Mouse (Mus musculus): ENCODE results near the gene Rab3b. TPM values are rescaled to one million over a fixed set of nuclear protein-coding genes. Genes with fewer than 3 reads are reported as not detected.
A peak's percentile ranks its signal among the peaks of the same experiment; 100 is the strongest.

The Rab3b gene
- polyA plus RNA-seq, 1 experiment from 2014 or later = 7.2 TPM

DNA sequence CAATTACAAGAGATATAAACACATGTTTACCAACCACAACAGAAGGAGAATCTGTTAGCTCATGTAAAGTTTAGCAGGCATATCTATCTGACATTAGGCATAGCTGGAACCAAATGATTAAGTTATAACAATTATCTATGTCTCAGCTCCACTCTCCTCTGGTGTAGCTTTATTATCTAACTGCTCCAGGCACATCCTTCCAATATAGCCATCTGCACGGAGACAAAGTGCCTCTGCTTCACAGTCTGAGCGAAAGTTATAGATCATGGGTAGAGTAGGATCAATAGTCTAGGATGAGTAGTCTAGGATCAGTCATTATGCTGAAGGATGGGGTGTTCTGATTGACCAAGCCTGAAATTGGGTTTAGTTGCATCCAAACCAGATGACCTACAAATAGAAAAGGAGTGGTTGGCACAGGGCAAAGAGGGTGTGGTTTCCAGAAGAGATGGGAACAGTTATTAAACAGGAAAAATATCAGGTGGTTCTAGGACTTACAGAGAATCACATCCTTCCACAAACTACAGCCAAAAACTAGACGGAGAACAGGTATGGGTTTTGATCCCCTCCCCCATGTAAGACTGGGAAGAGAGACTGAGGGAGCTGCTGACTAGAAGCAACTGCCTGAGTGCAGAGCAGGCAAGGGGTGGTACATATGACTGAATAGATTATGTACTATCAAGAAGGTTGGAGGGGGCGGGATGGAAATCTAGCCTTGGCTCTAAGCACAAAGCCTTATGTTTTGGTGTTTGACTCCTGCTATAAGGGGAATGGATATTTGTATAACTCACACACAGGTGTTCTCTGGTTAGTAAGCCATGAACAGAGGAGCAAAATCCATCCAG is 82.0 kb downstream of the Rab3b start:
- Histone ChIP-seq H3K4me3 (no peak overlapping the region), H3K9ac (no peak overlapping the region), H3K27ac (ENCODE audit: poor library complexity, severe bottlenecking) (no peak overlapping the region), H3K9me3 (replicated peaks) (no peaks in the 10 kb centered on the region), H3K36me3 (no peaks in the 10 kb centered on the region), H3K4me2 (no peak overlapping the region), H3K27me3 (replicated peaks) (no peaks in the 10 kb centered on the region), H3K4me1 (replicated peaks) (no peaks in the 10 kb centered on the region)
- ATAC-seq (ENCODE audit: insufficient number of reproducible peaks, low FRiP score) = no peak
- 77% methylated on average over 4 of the region's 4 CpGs for WGBS

- H3K36me3 ChIP-seq = no peaks in the 10 kb centered on the region
- no peak overlapping the region for H3K4me3 ChIP-seq
- no peaks in the 10 kb centered on the region for H3K4me1 ChIP-seq (replicated peaks)
- no peak overlapping the region for H3K4me2 ChIP-seq
- H3K27ac ChIP-seq (ENCODE audit: poor library complexity, severe bottlenecking) = no peak overlapping the region
- no peak overlapping the region for H3K9ac ChIP-seq
- 87% methylated on average over 6 of the region's 6 CpGs for WGBS
- no peaks in the 10 kb centered on the region for H3K9me3 ChIP-seq (replicated peaks)
- ATAC-seq (ENCODE audit: insufficient number of reproducible peaks, low FRiP score) = no peak
- no peaks in the 10 kb centered on the region for H3K27me3 ChIP-seq (replicated peaks)
These were observed 84.2 kb downstream of the Rab3b start for GRCm38 (mm10) chr4:108963017-108963416.

GRCm38 (mm10) chr4:108969517-108969916 is 90.7 kb downstream of the Rab3b start:
- no peak overlapping the region for H3K9ac ChIP-seq
- 11% methylated on average over 3 of the region's 3 CpGs for WGBS
- no peak overlapping the region for H3K4me3 ChIP-seq
- H3K27me3 ChIP-seq (replicated peaks) = no peaks in the 10 kb centered on the region
- H3K4me1 ChIP-seq (replicated peaks) = peaks cover 4% of the 10 kb centered on the region
- H3K27ac ChIP-seq (ENCODE audit: poor library complexity, severe bottlenecking) = no peak overlapping the region
- ATAC-seq (ENCODE audit: insufficient number of reproducible peaks, low FRiP score) = no peak
- H3K4me2 ChIP-seq = no peak overlapping the region
- H3K36me3 ChIP-seq = no peaks in the 10 kb centered on the region
- no peaks in the 10 kb centered on the region for H3K9me3 ChIP-seq (replicated peaks)

DNA sequence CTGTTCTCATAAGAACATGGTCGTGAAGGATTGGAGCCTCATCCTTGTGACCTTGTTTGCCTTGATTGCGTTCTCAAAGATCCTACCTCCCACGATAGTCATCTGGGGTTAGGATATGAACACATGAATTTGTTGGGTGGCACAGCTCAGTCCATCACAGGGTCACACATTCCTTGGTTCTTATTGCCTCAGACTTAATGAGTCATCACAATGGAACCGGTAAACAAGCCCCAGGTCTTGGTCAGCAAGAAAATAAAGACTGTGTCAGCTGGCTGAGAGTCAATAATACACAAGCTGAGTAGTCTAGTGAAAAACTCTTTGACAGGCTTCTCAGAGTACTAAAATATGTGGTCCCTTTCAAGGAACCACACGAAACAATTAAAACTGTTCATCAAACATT is 92.2 kb downstream of the Rab3b start:
- Histone ChIP-seq H3K27ac (ENCODE audit: poor library complexity, severe bottlenecking) (no peak overlapping the region), H3K4me3 (no peak overlapping the region), H3K27me3 (replicated peaks) (no peaks in the 10 kb centered on the region), H3K4me2 (no peak overlapping the region), H3K9ac (no peak overlapping the region), H3K4me1 (replicated peaks) (peaks cover 4% of the 10 kb centered on the region), H3K36me3 (no peaks in the 10 kb centered on the region), H3K9me3 (replicated peaks) (no peaks in the 10 kb centered on the region)
- 74% methylated on average over 5 of the region's 5 CpGs for WGBS
- ATAC-seq (ENCODE audit: insufficient number of reproducible peaks, low FRiP score) = no peak

GRCm38 (mm10) chr4:108976458-108977071 is 97.7 kb downstream of the Rab3b start:
- no peak overlapping the region for H3K9ac ChIP-seq
- ATAC-seq (ENCODE audit: insufficient number of reproducible peaks, low FRiP score) = no peak
- 35% methylated on average over 6 of the region's 6 CpGs for WGBS

GRCm38 (mm10) chr4:108986833-108987472 is 108.1 kb downstream of the Rab3b start:
- no peaks in the 10 kb centered on the region for H3K36me3 ChIP-seq
- H3K4me1 ChIP-seq (replicated peaks) = no peaks in the 10 kb centered on the region
- H3K27ac ChIP-seq (ENCODE audit: poor library complexity, severe bottlenecking) = no peak overlapping the region
- H3K4me2 ChIP-seq = no peak overlapping the region
- H3K27me3 ChIP-seq (replicated peaks) = no peaks in the 10 kb centered on the region
- no peak overlapping the region for H3K4me3 ChIP-seq
- ATAC-seq (ENCODE audit: insufficient number of reproducible peaks, low FRiP score) = no peak
- H3K9ac ChIP-seq = no peak overlapping the region
- no peaks in the 10 kb centered on the region for H3K9me3 ChIP-seq (replicated peaks)
- WGBS = 93% methylated on average over 1 of the region's 1 CpGs

More at GRCm38 (mm10) chr4:108976458-108977071, 97.7 kb downstream of the Rab3b start:
- H3K4me1 ChIP-seq (replicated peaks) = no peaks in the 10 kb centered on the region
- no peaks in the 10 kb centered on the region for H3K36me3 ChIP-seq
- H3K27me3 ChIP-seq (replicated peaks) = no peaks in the 10 kb centered on the region
- no peak overlapping the region for H3K4me3 ChIP-seq
- H3K27ac ChIP-seq (ENCODE audit: poor library complexity, severe bottlenecking) = no peak overlapping the region
- H3K4me2 ChIP-seq = no peak overlapping the region
- H3K9me3 ChIP-seq (replicated peaks) = no peaks in the 10 kb centered on the region

- no peaks in the 10 kb centered on the region for H3K4me1 ChIP-seq (replicated peaks)
- ATAC-seq (ENCODE audit: insufficient number of reproducible peaks, low FRiP score) = no peak
- no peak overlapping the region for H3K27ac ChIP-seq (ENCODE audit: poor library complexity, severe bottlenecking)
- no peaks in the 10 kb centered on the region for H3K27me3 ChIP-seq (replicated peaks)
- H3K4me3 ChIP-seq = no peak overlapping the region
- H3K9me3 ChIP-seq (replicated peaks) = no peaks in the 10 kb centered on the region
- H3K36me3 ChIP-seq = no peaks in the 10 kb centered on the region
- no peak overlapping the region for H3K9ac ChIP-seq
- 79% methylated on average over 4 of the region's 4 CpGs for WGBS
- H3K4me2 ChIP-seq = no peak overlapping the region
These were observed 108.6 kb downstream of the Rab3b start for GRCm38 (mm10) chr4:108987473-108987842.

GRCm38 (mm10) chr4:108989430-108989829 is 110.6 kb downstream of the Rab3b start:
- no peaks in the 10 kb centered on the region for H3K9me3 ChIP-seq (replicated peaks)
- H3K27me3 ChIP-seq (replicated peaks) = no peaks in the 10 kb centered on the region
- 77% methylated on average over 2 of the region's 2 CpGs for WGBS
- H3K36me3 ChIP-seq = no peaks in the 10 kb centered on the region
- H3K27ac ChIP-seq (ENCODE audit: poor library complexity, severe bottlenecking) = no peak overlapping the region
- no peaks in the 10 kb centered on the region for H3K4me1 ChIP-seq (replicated peaks)
- H3K4me3 ChIP-seq = no peak overlapping the region
- H3K4me2 ChIP-seq = no peak overlapping the region
- ATAC-seq (ENCODE audit: insufficient number of reproducible peaks, low FRiP score) = no peak
- H3K9ac ChIP-seq = no peak overlapping the region

DNA sequence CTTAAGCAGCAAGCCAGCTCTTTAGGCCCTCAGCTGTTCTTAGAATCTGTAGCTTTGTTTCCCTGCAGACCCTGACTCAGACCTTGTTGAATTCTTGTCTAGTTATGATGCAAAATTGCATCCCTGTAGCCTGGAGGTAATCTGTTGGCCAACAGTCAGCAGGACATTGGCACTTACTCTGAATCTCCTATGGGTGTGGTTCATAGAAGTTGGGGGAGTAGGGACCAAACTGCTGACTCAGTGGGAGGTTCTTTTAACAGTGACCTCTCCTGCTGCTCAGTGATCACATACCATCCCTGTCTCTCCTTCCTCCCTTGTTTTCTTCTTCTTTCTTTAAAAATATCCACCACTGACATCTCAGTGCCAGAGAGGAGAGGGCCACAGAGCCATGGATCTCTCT is 111.2 kb downstream of the Rab3b start:
- no peaks in the 10 kb centered on the region for H3K36me3 ChIP-seq
- no peak overlapping the region for H3K9ac ChIP-seq
- H3K27ac ChIP-seq (ENCODE audit: poor library complexity, severe bottlenecking) = no peak overlapping the region
- no peak overlapping the region for H3K4me2 ChIP-seq
- H3K27me3 ChIP-seq (replicated peaks) = no peaks in the 10 kb centered on the region
- no peaks in the 10 kb centered on the region for H3K9me3 ChIP-seq (replicated peaks)
- H3K4me1 ChIP-seq (replicated peaks) = no peaks in the 10 kb centered on the region
- no peak overlapping the region for H3K4me3 ChIP-seq
- peak; percentile 91 for ATAC-seq (ENCODE audit: insufficient number of reproducible peaks, low FRiP score)

GRCm38 (mm10) chr4:108990571-108990970 is 111.7 kb downstream of the Rab3b start:
- ATAC-seq (ENCODE audit: insufficient number of reproducible peaks, low FRiP score) = 0 out of 2 replicates have a peak, but pooled peaks have one; percentile 51
- no peaks in the 10 kb centered on the region for H3K36me3 ChIP-seq
- 79% methylated on average over 6 of the region's 6 CpGs for WGBS

GRCm38 (mm10) chr4:108991811-108992210 is 112.9 kb downstream of the Rab3b start:
- H3K4me1 ChIP-seq (replicated peaks) = no peaks in the 10 kb centered on the region
- H3K27me3 ChIP-seq (replicated peaks) = no peaks in the 10 kb centered on the region
- H3K36me3 ChIP-seq = no peaks in the 10 kb centered on the region
- no peak for ATAC-seq (ENCODE audit: insufficient number of reproducible peaks, low FRiP score)
- no peak overlapping the region for H3K9ac ChIP-seq
- H3K9me3 ChIP-seq (replicated peaks) = no peaks in the 10 kb centered on the region
- H3K27ac ChIP-seq (ENCODE audit: poor library complexity, severe bottlenecking) = no peak overlapping the region
- no peak overlapping the region for H3K4me3 ChIP-seq
- no peak overlapping the region for H3K4me2 ChIP-seq

More at GRCm38 (mm10) chr4:108990571-108990970, 111.7 kb downstream of the Rab3b start:
- Histone ChIP-seq H3K27ac (ENCODE audit: poor library complexity, severe bottlenecking) (no peak overlapping the region), H3K9ac (no peak overlapping the region), H3K4me3 (no peak overlapping the region), H3K4me1 (replicated peaks) (no peaks in the 10 kb centered on the region), H3K9me3 (replicated peaks) (no peaks in the 10 kb centered on the region), H3K27me3 (replicated peaks) (no peaks in the 10 kb centered on the region), H3K4me2 (no peak overlapping the region)
